Mouse (Mus musculus) embryonic facial prominence, embryonic 11.5 days (tissue): Measurements from ENCODE around the gene Ace3. TPM values are rescaled to one million over a fixed set of nuclear protein-coding genes. Genes with fewer than 3 reads are reported as not detected.

Experiments
- ATAC-seq: fragments of 200-750 bp; cut with Nextera tagmentation; replicated peaks from 2 replicates; pipeline ENCODE4 v1.8.0; 2017; ENCODE audit warnings: low read depth; ENCODE audit not compliant: insufficient number of reproducible peaks, low FRiP score, low TSS enrichment
- DNase-seq: peaks from one replicate; pipeline ENCODE4 v3.0.0-alpha.2; 2015; ENCODE audit warnings: low spot score
- H3K27ac ChIP-seq: fragments of 300-500 bp; sonication (generic); replicated peaks from 2 replicates; pipeline ENCODE4 v1.5.1; 2014; ENCODE audit warnings: mild to moderate bottlenecking, low read depth, low read length, control low read depth
- H3K27me3 ChIP-seq: fragments of 300-500 bp; sonication (generic); 2 replicates; pipeline ENCODE4 v1.6.1; 2014; ENCODE audit warnings: mild to moderate bottlenecking, low read length, moderate library complexity, mixed read lengths; ENCODE audit not compliant: control insufficient read depth, insufficient read depth
- H3K36me3 ChIP-seq: fragments of 300-500 bp; sonication (generic); replicated peaks from 2 replicates; pipeline ENCODE4 v1.6.1; 2014; ENCODE audit warnings: low read depth, mild to moderate bottlenecking, low read length, moderate library complexity, mixed read lengths; ENCODE audit not compliant: control insufficient read depth, insufficient read depth
- H3K4me1 ChIP-seq: fragments of 300-500 bp; sonication (generic); 2 replicates; pipeline ENCODE4 v1.6.1; 2014; ENCODE audit warnings: low read length, mixed read lengths; ENCODE audit not compliant: control insufficient read depth, insufficient read depth
- H3K4me2 ChIP-seq: fragments of 300-500 bp; sonication (generic); 2 replicates; pipeline ENCODE4 v1.6.1; 2014; ENCODE audit warnings: low read depth, mild to moderate bottlenecking, control low read depth, low read length, moderate library complexity
- H3K4me3 ChIP-seq: fragments of 300-500 bp; sonication (generic); 2 replicates; pipeline ENCODE4 v1.5.1; 2014; ENCODE audit warnings: low read depth, low read length, control low read depth
- H3K9ac ChIP-seq: fragments of 300-500 bp; sonication (generic); replicated peaks from 2 replicates; pipeline ENCODE4 v1.6.1; 2014; ENCODE audit warnings: mild to moderate bottlenecking, control low read depth, low read length
- H3K9me3 ChIP-seq: fragments of 300-500 bp; sonication (generic); replicated peaks from 2 replicates; pipeline ENCODE4 v1.6.1; 2016; ENCODE audit warnings: mild to moderate bottlenecking, low read length, inconsistent platforms, mixed read lengths; ENCODE audit not compliant: control insufficient read depth
- WGBS: fragments of 180-500 bp; shearing (Covaris S2); extraction: QIAGEN DNeasy Blood & Tissue Kit; methylation state at CpG from one replicate; pipeline ENCODE4 v1.1.7; 2014; 5-methylcytosine and 5-hydroxymethylcytosine counted together
- polyA plus RNA-seq: library from polyadenylated mRNA; unstranded; fragments of >200 nt; fragmentation: Nextera tagmentation; extraction: Ambion mirVana; gene quantifications from 2 replicates; pipeline ENCODE4 v1.2.1, GENCODE M21; 2014

Ace3 gene
- polyA plus RNA-seq, 1 experiment from 2014 or later = not detected

DNA sequence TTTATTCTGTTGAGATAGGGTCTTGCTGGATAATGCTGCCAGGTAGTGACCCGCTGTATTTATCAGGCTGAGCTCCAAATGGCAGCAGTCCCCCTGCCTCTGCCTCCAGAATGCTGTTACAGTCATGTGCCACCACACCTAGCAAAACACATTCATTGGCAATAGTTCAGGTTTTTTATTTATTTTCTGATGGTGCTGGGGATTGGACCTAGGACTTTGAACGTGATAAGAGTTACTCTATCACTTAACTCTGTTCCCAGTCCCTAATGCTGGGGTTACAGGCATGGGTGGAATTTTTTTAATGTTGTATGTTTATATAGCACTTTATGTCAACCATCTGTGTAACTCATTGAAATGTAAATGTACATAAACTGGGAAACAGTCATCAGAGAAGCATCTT is 59.4 kb downstream of the Ace3 start:
- no peaks in the 10 kb centered on the region for H3K27me3 ChIP-seq
- no peak overlapping the region for H3K4me2 ChIP-seq
- H3K36me3 ChIP-seq = peaks cover 6% of the 10 kb centered on the region
- ATAC-seq = no peak
- no peaks in the 10 kb centered on the region for H3K9me3 ChIP-seq
- H3K4me3 ChIP-seq = no peak overlapping the region
- no peak for DNase-seq
- no peaks in the 10 kb centered on the region for H3K4me1 ChIP-seq
- WGBS = 91% methylated on average over 2 of the region's 2 CpGs
- H3K27ac ChIP-seq = no peak overlapping the region
- no peak overlapping the region for H3K9ac ChIP-seq

- Histone ChIP-seq H3K27ac (no peak overlapping the region), H3K9me3 (no peaks in the 10 kb centered on the region), H3K9ac (no peak overlapping the region), H3K4me2 (no peak overlapping the region), H3K27me3 (no peaks in the 10 kb centered on the region), H3K4me3 (no peak overlapping the region), H3K4me1 (no peaks in the 10 kb centered on the region), H3K36me3 (peaks cover 6% of the 10 kb centered on the region)
- 91% methylated on average over 8 of the region's 8 CpGs for WGBS
- ATAC-seq = no peak
- no peak for DNase-seq
Observed at GRCm38 (mm10) chr11:106054600-106054999, 60.1 kb downstream of the Ace3 start.

Other genes with a start within 250 kb of the Ace3 start
- gene Cyb561, start 41.3 kb upstream of the Ace3 start, polyA plus RNA-seq = 9.9 and 13.4 TPM in 2 replicates
- gene Ace, start 26.7 kb upstream of the Ace3 start, polyA plus RNA-seq = 0.41 and 0.47 TPM in 2 replicates
- 0.32 and 0.33 TPM in 2 replicates for gene Kcnh6, start 13.4 kb downstream of the Ace3 start, polyA plus RNA-seq
- gene Dcaf7, start 42.2 kb downstream of the Ace3 start, polyA plus RNA-seq = 59.9 and 68.6 TPM in 2 replicates
- gene Taco1, start 71.4 kb downstream of the Ace3 start, polyA plus RNA-seq = 11.1 and 11.4 TPM in 2 replicates
- gene Map3k3, start 89.9 kb downstream of the Ace3 start, polyA plus RNA-seq = 15.7 and 16.8 TPM in 2 replicates
- gene Gm10840, start 166.2 kb downstream of the Ace3 start, polyA plus RNA-seq = 0.92 TPM in 1 of 2 replicates, not detected in the other
- 431 and 442 TPM in 2 replicates for gene Limd2, start 166.2 kb downstream of the Ace3 start, polyA plus RNA-seq
- 33.4 and 35.8 TPM in 2 replicates for gene Strada, start 207.5 kb downstream of the Ace3 start, polyA plus RNA-seq
- 65.3 and 70.5 TPM in 2 replicates for gene Ccdc47, start 221.7 kb downstream of the Ace3 start, polyA plus RNA-seq
- gene Ddx42, start 222.3 kb downstream of the Ace3 start, polyA plus RNA-seq = 95.4 and 102 TPM in 2 replicates